Mouse (Mus musculus): Measurements from ENCODE around the gene Zc3h7b. TPM values are rescaled to one million over a fixed set of nuclear protein-coding genes. Genes with fewer than 3 reads are reported as not detected.

The Zc3h7b gene
- polyA plus RNA-seq, 1 experiment from 2014 or later: 43.9 TPM

DNA sequence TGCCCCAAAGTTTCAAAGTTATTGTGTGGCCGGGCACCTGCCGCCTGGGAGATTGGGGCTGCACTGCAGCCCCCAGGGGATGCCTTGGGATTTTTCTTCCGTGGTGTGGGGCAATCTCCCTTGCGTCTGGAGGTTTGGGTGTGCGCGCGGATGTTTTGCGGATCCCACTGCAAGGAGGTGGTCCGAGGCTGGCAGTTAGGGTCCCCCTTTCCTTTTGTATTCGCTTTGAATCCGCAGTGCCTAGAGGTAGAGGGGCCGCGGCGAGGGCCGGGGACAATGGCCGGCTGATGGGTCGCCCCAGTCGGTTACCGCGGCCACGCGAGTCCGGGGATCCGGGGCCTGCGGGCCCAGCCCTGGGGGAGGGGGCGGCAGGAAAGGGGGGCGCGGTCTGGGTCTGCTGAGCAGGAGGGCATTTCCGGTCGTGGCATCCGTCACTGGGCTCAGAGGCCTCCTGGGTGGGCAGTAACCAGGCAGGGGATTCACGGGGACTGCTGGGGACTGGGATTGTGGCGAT lies 801 bp downstream of the Zc3h7b start:
- WGBS: under 1% methylated on average over 32 of the region's 33 CpGs

DNA sequence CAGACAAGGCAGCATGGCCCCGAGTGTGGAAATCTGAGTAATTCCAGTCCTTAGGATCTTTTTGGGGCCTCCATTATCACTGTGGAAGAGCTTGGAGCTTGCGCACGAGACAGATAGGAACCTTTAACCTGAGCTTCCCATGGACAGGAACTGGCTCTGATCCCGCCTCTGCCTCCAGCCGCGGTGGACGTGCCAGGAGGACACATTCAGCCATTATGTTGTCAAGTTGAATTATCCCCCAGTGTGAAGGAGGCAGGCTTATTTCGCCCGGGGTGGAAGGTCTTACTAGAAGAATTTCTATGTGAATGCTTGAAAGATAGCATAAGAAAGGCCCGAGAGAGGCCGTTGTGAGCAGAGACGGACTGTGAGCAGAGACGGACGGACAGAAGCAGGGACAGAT lies 4.9 kb downstream of the Zc3h7b start:
- 0 out of 2 replicates have a peak overlapping the region, but pooled peaks have one; percentile 52 for H3K27ac ChIP-seq (replicated peaks)

More for the DNA sequence above, 801 bp downstream of the Zc3h7b start:
- H3K9ac ChIP-seq: peak overlapping the region; percentile 97
- H3K4me2 ChIP-seq: peak overlapping the region; percentile 75
- H3K4me1 ChIP-seq (replicated peaks): peaks cover 39% of the 10 kb centered on the region
- H3K4me3 ChIP-seq: peak overlapping the region; percentile 94
- peak; percentile 82 for ATAC-seq (ENCODE audit: low read depth)
- H3K36me3 ChIP-seq: no peaks in the 10 kb centered on the region
- no peaks in the 10 kb centered on the region for H3K9me3 ChIP-seq
- H3K27ac ChIP-seq (replicated peaks): peak overlapping the region; percentile 94
- H3K27me3 ChIP-seq: no peaks in the 10 kb centered on the region

DNA sequence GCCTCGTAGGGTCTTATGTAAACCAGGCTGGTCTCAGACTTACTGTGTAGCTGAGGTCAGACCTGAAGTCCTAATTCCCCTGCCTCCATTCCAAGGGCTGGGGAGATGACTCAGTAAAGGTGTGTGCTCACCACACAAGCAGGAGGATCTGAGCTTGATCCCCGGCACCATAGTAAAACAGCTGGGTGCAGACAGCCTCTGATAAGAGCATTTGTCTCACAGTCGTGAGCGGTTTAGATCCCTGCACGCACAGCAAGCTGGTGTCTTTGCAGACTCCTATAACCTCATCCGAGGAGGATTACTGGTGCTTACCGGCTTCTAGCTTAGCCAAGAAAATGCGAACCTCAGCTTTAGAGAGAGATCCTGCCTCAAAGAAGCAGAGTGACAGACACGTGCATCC lies 8.8 kb downstream of the Zc3h7b start:
- no peak overlapping the region for H3K9ac ChIP-seq
- 94% methylated on average over 9 of the region's 9 CpGs for WGBS
- H3K4me2 ChIP-seq: no peak overlapping the region
- H3K4me3 ChIP-seq: no peak overlapping the region
- H3K9me3 ChIP-seq: no peaks in the 10 kb centered on the region
- no peak overlapping the region for H3K27ac ChIP-seq (replicated peaks)
- no peak for ATAC-seq (ENCODE audit: low read depth)
- H3K4me1 ChIP-seq (replicated peaks): peaks cover 24% of the 10 kb centered on the region
- H3K27me3 ChIP-seq: no peaks in the 10 kb centered on the region
- H3K36me3 ChIP-seq: peaks cover 17% of the 10 kb centered on the region; the same call in 1 of the 2 replicates

More for the DNA sequence above, 4.9 kb downstream of the Zc3h7b start:
- Histone ChIP-seq H3K9me3 (no peaks in the 10 kb centered on the region), H3K4me3 (no peak overlapping the region), H3K9ac (no peak overlapping the region), H3K4me2 (no peak overlapping the region), H3K27me3 (no peaks in the 10 kb centered on the region), H3K36me3 (0 out of 2 replicates have a peak, but pooled peaks cover 8% of the 10 kb centered on the region), H3K4me1 (replicated peaks) (peaks cover 34% of the 10 kb centered on the region)
- ATAC-seq (ENCODE audit: low read depth): no peak
- WGBS: 32% methylated on average over 14 of the region's 14 CpGs

DNA sequence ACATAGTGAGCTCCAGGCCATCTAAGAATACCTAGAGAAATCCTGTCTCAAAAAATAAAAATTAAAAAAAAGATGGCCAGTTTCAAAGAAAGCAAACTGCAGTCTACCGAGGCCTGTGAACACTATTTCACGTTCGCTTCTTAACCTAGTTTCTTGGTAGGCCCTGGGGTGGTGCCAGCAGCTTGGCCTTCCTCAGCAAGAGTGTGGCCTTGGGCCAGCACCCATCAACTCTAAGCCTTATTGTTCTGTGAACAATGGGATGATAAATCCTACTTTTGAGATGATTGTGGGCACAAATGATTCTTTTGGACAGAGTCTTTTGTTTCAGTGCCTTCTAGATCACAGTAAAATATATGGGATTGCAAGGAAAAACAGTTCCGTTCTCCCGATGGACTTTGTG lies 13.8 kb downstream of the Zc3h7b start:
- Histone ChIP-seq H3K4me1 (replicated peaks) (peaks cover 11% of the 10 kb centered on the region), H3K4me3 (no peak overlapping the region), H3K4me2 (no peak overlapping the region), H3K9me3 (no peaks in the 10 kb centered on the region), H3K9ac (no peak overlapping the region), H3K36me3 (peaks cover 11% of the 10 kb centered on the region; the same call in 1 of the 2 replicates), H3K27ac (replicated peaks) (no peak overlapping the region), H3K27me3 (no peaks in the 10 kb centered on the region)
- ATAC-seq (ENCODE audit: low read depth): no peak
- WGBS: 73% methylated on average over 5 of the region's 5 CpGs

DNA sequence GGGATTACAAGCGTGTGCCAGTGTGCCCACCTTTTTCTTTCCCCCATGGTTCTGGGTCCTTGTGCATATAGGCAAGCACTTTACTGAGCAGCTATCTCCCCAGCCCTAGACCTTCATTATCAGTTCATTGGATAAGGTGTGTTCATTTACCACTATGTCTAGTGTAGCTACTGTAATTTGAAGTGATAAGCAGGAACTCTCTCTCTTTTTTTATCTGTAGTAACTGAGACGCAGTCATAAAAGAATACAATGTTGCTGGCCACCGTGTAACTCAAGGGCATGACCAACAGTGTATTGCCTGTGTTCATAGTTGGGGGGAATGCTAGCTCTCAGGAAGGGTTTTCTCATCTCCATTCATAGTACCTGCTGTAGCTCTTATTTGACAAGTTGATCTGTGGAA lies 14.7 kb downstream of the Zc3h7b start:
- Histone ChIP-seq H3K9me3 (no peaks in the 10 kb centered on the region), H3K4me1 (replicated peaks) (peaks cover 11% of the 10 kb centered on the region), H3K36me3 (peaks cover 10% of the 10 kb centered on the region; the same call in 1 of the 2 replicates), H3K27ac (replicated peaks) (no peak overlapping the region), H3K9ac (no peak overlapping the region), H3K27me3 (no peaks in the 10 kb centered on the region), H3K4me2 (no peak overlapping the region), H3K4me3 (no peak overlapping the region)
- WGBS: 96% methylated on average over 3 of the region's 3 CpGs
- no peak for ATAC-seq (ENCODE audit: low read depth)

DNA sequence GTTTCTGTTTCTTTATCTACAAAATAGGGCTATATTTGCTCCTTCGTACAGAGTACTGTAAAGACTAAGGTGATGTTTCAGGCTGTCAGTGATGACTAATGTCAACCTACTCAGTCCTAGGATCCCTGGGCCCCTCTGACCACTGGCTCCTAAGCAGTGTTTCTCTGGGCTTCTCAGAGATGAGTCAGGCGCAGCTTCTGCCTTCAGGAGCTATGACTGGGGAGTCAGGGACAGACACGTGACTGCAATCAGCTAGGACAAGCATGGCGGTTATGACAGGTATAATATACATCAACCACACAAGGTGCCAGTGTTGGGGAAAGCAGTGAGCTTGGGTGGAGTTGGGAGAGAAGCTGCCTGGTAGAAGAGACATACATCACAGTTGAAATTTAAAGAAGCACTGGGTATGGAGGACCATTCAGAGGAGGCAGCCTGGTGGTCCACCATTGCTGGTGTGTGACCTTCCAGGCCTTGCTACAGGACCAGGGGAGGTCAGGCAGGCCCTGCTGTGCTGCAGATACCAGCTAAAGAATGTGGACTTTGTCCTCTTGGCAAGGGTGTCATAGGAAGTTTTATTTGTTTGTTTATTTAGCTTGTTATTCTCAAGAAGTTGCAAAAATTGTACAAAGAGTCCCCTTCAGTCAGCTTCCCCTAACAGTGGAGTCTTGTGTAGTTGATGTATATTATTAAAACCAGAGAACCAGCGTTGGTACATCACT lies 15.7 kb downstream of the Zc3h7b start:
- ATAC-seq (ENCODE audit: low read depth): no peak
- Histone ChIP-seq H3K36me3 (peaks cover 5% of the 10 kb centered on the region; the same call in 1 of the 2 replicates), H3K4me2 (no peak overlapping the region), H3K27me3 (no peaks in the 10 kb centered on the region), H3K4me3 (no peak overlapping the region), H3K27ac (replicated peaks) (no peak overlapping the region), H3K9me3 (no peaks in the 10 kb centered on the region), H3K4me1 (replicated peaks) (peaks cover 11% of the 10 kb centered on the region), H3K9ac (no peak overlapping the region)
- WGBS: 96% methylated on average over 5 of the region's 5 CpGs

DNA sequence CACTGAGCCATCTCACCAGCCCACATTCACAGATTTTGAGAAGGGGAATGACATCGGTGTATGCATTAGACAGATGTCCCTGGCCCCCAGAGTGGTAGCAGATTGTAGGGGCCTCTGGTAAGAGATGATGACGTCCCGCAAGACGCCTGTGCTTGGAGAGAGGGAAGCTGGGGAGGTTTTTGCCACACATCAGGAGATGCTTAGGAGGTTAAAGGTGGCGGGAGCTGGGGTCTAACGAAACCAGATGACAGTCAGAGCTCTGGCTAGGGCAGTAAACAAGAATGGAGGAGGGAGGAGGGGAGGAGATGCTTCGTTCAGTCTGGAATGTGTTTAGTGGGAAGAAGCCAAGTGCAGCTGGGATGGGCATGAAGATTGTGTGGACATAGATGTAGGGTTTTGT lies 16.5 kb downstream of the Zc3h7b start:
- no peak for ATAC-seq (ENCODE audit: low read depth)
- WGBS: 88% methylated on average over 7 of the region's 7 CpGs
- H3K4me3 ChIP-seq: no peak overlapping the region

DNA sequence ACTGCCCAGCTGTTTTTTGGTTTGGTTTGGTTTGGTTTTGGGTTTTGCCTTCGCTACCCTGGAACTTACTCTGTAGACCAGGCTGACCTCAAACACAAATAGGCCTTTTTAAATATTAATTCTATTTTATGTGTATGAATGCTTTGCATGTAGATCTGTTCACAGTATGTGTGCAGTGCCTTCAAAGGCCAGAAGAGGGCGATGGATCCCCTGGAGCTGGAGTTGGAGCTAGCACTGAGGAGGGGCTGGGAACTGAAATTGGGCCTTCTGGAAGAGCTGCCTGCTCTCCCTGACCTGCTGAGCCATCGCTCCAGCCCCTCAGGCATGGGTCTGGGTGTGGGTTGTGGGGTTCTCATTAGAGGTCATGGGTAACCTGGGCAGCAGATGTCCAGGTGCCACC lies 17.1 kb downstream of the Zc3h7b start:
- no peak for ATAC-seq (ENCODE audit: low read depth)
- no peak overlapping the region for H3K27ac ChIP-seq (replicated peaks)
- H3K36me3 ChIP-seq: no peaks in the 10 kb centered on the region
- no peaks in the 10 kb centered on the region for H3K27me3 ChIP-seq
- WGBS: 90% methylated on average over 3 of the region's 3 CpGs
- no peak overlapping the region for H3K4me3 ChIP-seq
- no peak overlapping the region for H3K9ac ChIP-seq
- H3K4me1 ChIP-seq (replicated peaks): peaks cover 11% of the 10 kb centered on the region
- H3K9me3 ChIP-seq: no peaks in the 10 kb centered on the region
- H3K4me2 ChIP-seq: no peak overlapping the region

More for the DNA sequence above, 16.5 kb downstream of the Zc3h7b start:
- Histone ChIP-seq H3K27me3 (no peaks in the 10 kb centered on the region), H3K27ac (replicated peaks) (no peak overlapping the region), H3K4me1 (replicated peaks) (peaks cover 11% of the 10 kb centered on the region), H3K36me3 (no peaks in the 10 kb centered on the region), H3K9me3 (no peaks in the 10 kb centered on the region), H3K4me2 (no peak overlapping the region), H3K9ac (no peak overlapping the region)

DNA sequence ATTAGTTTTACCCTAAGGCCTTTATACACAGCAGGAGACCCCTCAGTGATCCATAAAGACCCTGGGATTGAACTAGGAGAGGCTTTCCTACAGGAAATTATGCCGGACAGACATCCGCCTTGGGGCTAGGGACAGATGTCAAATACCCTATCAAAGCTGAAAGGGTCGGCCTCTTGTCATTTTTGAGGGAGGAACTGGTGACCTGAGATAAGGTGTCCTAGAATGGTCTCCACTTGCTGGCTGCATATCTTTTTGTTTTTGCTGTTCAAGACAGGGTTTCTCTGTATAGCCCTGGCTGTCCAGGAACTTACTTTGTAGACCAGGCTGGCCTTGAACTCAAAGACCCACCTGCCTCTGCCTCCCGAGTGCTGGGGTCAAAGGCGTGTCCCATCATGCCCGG lies 19.7 kb downstream of the Zc3h7b start:
- H3K27ac ChIP-seq (replicated peaks): no peak overlapping the region
- H3K4me2 ChIP-seq: no peak overlapping the region
- WGBS: 84% methylated on average over 6 of the region's 6 CpGs
- no peak overlapping the region for H3K4me3 ChIP-seq
- no peaks in the 10 kb centered on the region for H3K9me3 ChIP-seq
- 0 out of 2 replicates have a peak, but pooled peaks cover 4% of the 10 kb centered on the region for H3K4me1 ChIP-seq (replicated peaks)
- H3K9ac ChIP-seq: no peak overlapping the region
- H3K36me3 ChIP-seq: peaks cover 20% of the 10 kb centered on the region
- ATAC-seq (ENCODE audit: low read depth): no peak
- no peaks in the 10 kb centered on the region for H3K27me3 ChIP-seq

DNA sequence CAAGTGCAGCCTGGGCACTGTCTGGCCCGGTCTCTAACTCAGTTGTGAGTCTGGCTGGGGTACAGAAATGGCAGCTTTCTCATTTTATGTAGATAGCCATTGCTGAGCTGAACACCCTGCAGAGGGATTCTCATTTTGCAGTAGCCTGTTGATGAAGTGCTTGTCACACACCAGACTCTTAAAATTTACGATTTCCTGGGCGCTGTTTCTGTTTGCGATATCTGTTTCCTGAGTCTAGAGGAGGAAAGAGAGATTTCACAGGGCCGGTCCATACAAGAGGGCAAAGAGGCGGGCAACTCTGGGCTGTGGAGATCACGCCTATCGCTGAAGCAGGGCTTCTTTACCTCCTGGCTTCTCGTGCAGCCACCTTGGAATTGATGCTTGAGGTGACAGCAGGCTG lies 20.8 kb downstream of the Zc3h7b start:
- Histone ChIP-seq H3K9ac (no peak overlapping the region), H3K27me3 (no peaks in the 10 kb centered on the region), H3K4me1 (replicated peaks) (no peaks in the 10 kb centered on the region), H3K4me2 (no peak overlapping the region), H3K9me3 (no peaks in the 10 kb centered on the region), H3K27ac (replicated peaks) (no peak overlapping the region), H3K36me3 (peaks cover 30% of the 10 kb centered on the region), H3K4me3 (no peak overlapping the region)
- no peak for ATAC-seq (ENCODE audit: low read depth)
- 81% methylated on average over 9 of the region's 9 CpGs for WGBS

DNA sequence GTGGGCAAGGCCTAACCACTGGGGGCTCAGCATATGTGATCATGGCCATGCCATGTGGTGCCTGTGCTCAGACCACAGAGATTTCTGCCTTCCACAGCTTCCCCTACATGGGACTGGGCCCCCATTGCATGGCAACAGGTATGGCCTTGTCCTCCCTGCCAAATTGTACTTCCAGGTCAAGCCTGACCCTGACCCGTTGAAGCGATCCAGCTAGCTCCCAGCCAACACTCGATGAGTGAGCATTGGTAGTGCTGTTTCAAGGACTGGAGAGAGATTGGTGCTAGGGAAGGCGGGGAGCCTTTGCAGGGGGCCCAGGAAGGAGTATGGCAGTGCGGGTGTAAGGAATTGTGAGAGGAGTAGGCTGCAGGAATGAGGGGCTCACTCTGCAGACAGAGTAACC lies 21.6 kb downstream of the Zc3h7b start:
- Histone ChIP-seq H3K9me3 (no peaks in the 10 kb centered on the region), H3K9ac (no peak overlapping the region), H3K27me3 (no peaks in the 10 kb centered on the region), H3K36me3 (peaks cover 36% of the 10 kb centered on the region), H3K4me3 (no peak overlapping the region), H3K4me2 (no peak overlapping the region), H3K4me1 (replicated peaks) (no peaks in the 10 kb centered on the region), H3K27ac (replicated peaks) (no peak overlapping the region)
- 90% methylated on average over 5 of the region's 5 CpGs for WGBS
- ATAC-seq (ENCODE audit: low read depth): no peak

DNA sequence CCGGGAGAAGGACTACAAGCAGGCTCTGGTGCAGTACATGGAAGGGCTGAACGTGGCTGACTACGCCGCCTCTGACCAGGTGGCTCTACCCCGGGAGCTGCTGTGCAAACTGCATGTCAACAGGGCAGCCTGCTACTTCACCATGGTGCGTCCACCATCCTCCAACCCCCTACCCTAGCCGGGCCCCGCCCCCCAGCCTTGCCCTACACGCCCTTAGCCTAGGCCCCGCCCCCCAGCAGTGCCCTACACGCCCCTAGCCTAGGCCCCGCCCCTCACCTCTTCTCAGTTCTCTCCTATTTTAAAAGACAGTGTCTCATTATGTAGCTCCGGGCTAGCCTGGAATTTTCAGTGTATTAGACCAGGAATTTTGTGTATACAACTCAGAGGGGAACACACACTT lies 24.2 kb downstream of the Zc3h7b start:
- no peaks in the 10 kb centered on the region for H3K4me1 ChIP-seq (replicated peaks)
- ATAC-seq (ENCODE audit: low read depth): no peak; the same call in 1 of the 2 replicates
- WGBS: 57% methylated on average over 13 of the region's 13 CpGs
- H3K4me3 ChIP-seq: no peak overlapping the region
- H3K4me2 ChIP-seq: no peak overlapping the region
- H3K9me3 ChIP-seq: no peaks in the 10 kb centered on the region
- H3K36me3 ChIP-seq: peaks cover 62% of the 10 kb centered on the region
- no peak overlapping the region for H3K27ac ChIP-seq (replicated peaks)
- no peaks in the 10 kb centered on the region for H3K27me3 ChIP-seq
- H3K9ac ChIP-seq: no peak overlapping the region

Data from neural tube, embryonic 13.5 days (tissue).